Mouse (Mus musculus): ENCODE data around the gene Ankrd36. TPM values are rescaled to one million over a fixed set of nuclear protein-coding genes. Genes with fewer than 3 reads are reported as not detected.
"Not testable (repeated sequence)": the region's sequence is repeated elsewhere in the genome, so short reads cannot be mapped to it uniquely, and the experiment has no call there.

The Ankrd36 gene
- total RNA-seq, 2 experiments from 2014 or later, result not detected

DNA sequence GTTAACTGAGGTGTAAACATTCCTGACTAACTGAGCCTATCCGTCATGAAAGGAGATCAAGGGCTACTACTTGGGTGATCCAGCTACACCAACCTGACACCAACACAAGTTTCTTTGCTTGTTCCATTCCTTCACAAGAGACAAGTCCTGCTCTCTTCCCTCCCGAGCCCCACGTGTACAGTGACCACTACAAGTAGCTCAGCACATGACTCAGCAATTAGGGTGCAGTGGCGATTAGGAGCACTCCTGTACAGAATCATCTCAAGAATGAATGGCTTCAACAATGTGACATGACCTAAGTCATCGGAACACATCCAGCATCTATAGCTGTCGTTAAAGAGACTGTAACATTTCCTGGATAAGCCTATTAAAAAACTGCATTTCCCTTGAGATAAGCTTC lies 38.8 kb upstream of the Ankrd36 start:
- DNase-seq (ENCODE audit: extremely low spot score in 1 of 2, low spot score in 2 of 2), result no peak
- H3K4me3 ChIP-seq, result no peak overlapping the region
- no peak for TF ChIP-seq CTCF (IDR thresholded peaks at IDR 0.05)
- intact Hi-C loops (cut with DNase I), result no loop called here
- H3K27ac ChIP-seq, result no peak overlapping the region

- DNase-seq (ENCODE audit: extremely low spot score in 1 of 2, low spot score in 2 of 2), result no peak
- TF ChIP-seq CTCF (IDR thresholded peaks at IDR 0.05), result no peak; the same call in 1 of the 2 replicates
- Histone ChIP-seq H3K4me3 (no peak overlapping the region), H3K27ac (no peak overlapping the region)
- intact Hi-C loops (cut with DNase I), result no loop called here
Observed at GRCm38 (mm10) chr11:5533108-5533507, 36.4 kb upstream of the Ankrd36 start.

DNA sequence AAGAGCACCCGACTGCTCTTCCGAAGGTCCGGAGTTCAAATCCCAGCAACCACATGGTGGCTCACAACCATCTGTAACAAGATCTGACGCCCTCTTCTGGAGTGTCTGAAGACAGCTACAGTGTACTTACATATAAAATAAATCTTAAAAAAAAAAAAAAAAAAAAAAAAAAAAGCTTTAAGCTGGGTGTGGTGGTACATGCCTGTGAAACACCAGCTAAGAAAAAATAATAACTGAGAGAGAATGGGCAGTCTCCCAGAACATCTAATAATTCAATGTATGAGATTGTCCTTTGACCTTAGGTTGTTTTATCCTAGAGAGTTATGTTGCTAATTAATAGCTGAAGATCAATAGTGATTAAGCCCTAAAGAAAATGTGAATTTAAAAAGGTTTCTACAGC lies 32.0 kb upstream of the Ankrd36 start:
- DNase-seq (ENCODE audit: extremely low spot score in 1 of 2, low spot score in 2 of 2); H3K4me3 ChIP-seq; H3K27ac ChIP-seq; intact Hi-C loops (cut with DNase I): not testable (repeated sequence)

GRCm38 (mm10) chr11:5540331-5540730 lies 29.2 kb upstream of the Ankrd36 start:
- TF ChIP-seq CTCF (IDR thresholded peaks at IDR 0.05), result no peak
- intact Hi-C loops (cut with DNase I), result loop anchor here (5.0 kb wide), 1 partner anchor 53 kb away; no protein-coding TSS in a partner anchor
- DNase-seq (ENCODE audit: extremely low spot score in 1 of 2, low spot score in 2 of 2), result no peak
- Histone ChIP-seq H3K27ac (no peak overlapping the region), H3K4me3 (no peak overlapping the region)

DNA sequence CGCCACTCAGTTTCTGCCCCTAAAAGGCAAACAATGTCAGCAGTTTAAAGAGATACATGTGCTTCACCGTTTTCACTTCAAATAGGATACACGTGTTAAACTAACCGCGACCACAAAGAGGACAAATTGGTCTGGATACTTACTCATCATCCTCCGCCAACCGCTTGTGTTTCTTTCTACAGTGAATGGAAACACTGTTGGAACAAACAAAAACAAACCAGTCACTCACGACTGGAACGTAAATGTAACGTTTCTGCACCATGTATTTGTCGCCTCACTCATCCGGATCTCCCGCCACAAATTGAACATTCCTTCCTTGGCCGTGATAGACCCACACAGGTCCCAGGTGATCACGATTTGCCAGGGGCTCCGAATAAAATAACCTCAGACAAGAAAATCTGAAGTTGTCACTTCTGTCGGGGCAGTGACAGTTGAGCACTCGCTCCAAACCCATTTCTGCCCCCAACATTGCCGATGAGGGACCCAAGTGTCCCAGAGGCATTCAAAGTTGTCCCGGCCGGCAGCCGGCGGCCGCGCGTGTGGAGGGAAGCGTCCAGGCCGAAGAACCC lies 28.2 kb upstream of the Ankrd36 start:
- DNase-seq (ENCODE audit: extremely low spot score in 1 of 2, low spot score in 2 of 2), result peak in 1 of 2 experiments; percentile 26
- no peak for TF ChIP-seq CTCF (IDR thresholded peaks at IDR 0.05)
- intact Hi-C loops (cut with DNase I), result loop anchor here (5.0 kb wide), 1 partner anchor 54 kb away; no protein-coding TSS in a partner anchor
- H3K27ac ChIP-seq, result peak overlapping the region; percentile 88
- peak overlapping the region; percentile 70 for H3K4me3 ChIP-seq

DNA sequence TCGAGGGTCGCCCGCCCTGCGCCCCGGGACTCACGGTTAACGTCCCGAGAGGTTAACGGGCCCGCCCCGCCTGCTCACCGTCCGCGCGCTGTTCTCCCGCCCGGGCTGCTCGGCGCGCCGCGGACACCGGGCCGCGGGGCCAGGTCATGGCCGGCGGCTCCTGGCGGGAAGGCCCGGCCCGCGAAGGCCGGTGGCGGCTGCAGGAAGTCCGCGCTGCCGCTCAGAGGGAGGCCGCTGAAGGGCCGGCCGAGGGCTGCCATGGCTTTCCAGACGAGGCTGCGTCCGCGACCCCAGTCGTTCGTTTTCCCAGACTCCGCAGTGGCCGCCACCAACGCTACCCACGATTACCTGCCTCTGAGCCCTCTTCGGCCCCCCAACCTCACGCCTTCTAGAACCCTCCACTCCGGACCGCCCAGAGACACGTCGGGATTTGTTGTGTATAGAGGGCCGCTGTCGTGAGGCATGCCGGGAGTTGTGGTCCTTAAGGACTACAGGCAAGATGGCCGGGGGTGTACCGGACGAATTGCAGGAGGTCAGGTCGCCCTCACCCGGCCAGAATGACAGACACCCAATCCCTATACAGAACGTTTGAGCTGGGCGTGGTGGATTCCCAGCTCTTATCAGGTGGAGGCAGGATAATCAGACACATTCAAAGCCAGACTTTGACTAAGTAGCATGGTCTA lies 27.5 kb upstream of the Ankrd36 start, which contains the start of gene Ccdc117:
TSS of gene Ccdc117 (minus strand) at position 389 of the 683 bp plus-strand sequence.
- H3K4me3 ChIP-seq, result peak within 1 kb of the TSS; percentile 70
- no peak; the same call in 1 of the 2 replicates for TF ChIP-seq CTCF (IDR thresholded peaks at IDR 0.05)
- intact Hi-C loops (cut with DNase I), result loop anchor here (2.0 to 5.0 kb wide), 2 partner anchors 21 to 55 kb away; partner anchors contain the start of gene Xbp1
- DNase-seq (ENCODE audit: extremely low spot score in 1 of 2, low spot score in 2 of 2), result peak; percentile 81 to 86
- peak within 1 kb of the TSS; percentile 88 for H3K27ac ChIP-seq

DNA sequence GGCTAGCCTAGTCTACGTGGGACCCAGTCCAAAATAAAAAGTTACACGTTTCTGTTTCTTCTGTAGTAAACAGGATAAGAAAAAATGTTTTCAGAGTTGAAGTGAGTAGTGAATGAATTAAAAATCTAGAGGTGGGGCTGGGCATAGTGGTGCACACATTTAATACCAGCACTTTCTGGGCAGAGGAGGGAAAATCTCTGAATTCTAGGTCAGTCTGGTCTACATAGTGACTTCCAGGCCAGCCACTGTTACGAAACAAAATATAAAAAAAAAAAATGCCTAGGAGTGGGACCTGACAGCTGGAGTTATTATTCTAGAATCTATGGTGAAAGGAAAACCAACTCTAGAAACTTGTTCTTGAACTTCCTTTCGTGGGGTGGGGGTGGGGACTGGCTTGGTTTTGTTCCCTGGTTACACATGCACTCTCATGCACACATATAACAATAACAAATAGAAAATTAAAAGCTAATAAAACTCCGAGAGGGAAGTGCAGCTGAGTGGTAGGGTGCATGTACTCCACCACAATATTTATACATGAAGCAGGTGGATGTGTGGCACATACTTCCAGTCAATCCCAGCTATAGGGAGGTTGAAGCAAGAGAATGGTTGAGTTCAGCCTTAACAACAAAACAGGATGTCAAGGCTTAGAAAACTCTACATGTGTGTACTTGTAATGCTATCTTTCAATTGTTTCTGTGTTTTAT lies 26.9 kb upstream of the Ankrd36 start:
- intact Hi-C loops (cut with DNase I), result loop anchor here (2.0 to 5.0 kb wide), 2 partner anchors 22 to 55 kb away; partner anchors contain the start of gene Xbp1
- TF ChIP-seq CTCF (IDR thresholded peaks at IDR 0.05), result no peak
- H3K27ac ChIP-seq, result no peak overlapping the region
- DNase-seq (ENCODE audit: extremely low spot score in 1 of 2, low spot score in 2 of 2), result no peak
- peak overlapping the region; percentile 70 for H3K4me3 ChIP-seq

- Histone ChIP-seq H3K4me3 (no peak overlapping the region), H3K27ac (no peak overlapping the region)
- TF ChIP-seq CTCF (IDR thresholded peaks at IDR 0.05), result no peak
- intact Hi-C loops (cut with DNase I), result loop anchor here (2.0 to 5.0 kb wide), 2 partner anchors 22 to 56 kb away; partner anchors contain the start of gene Xbp1
- DNase-seq (ENCODE audit: extremely low spot score in 1 of 2, low spot score in 2 of 2), result no peak
Observed at GRCm38 (mm10) chr11:5543281-5543680, 26.2 kb upstream of the Ankrd36 start.

DNA sequence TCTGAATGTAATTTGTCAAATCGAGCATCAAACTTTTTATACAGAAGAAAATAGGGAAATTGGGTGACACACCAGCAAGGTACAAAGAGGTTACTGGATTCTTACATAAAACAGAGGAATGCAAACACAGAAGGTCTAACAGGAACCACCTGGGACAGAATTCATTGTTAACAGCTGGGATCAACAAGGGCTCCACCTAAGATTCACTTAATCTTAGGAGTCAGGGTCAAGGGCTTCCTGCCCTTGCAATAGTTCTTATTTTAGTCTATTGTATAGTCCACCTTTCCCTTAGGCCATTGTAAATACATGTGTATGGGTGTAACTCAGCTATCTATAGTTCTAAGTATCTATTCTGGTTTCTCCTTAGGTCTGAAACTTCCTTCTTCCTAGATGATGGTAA lies 24.8 kb upstream of the Ankrd36 start:
- H3K4me3 ChIP-seq; H3K27ac ChIP-seq; DNase-seq (ENCODE audit: extremely low spot score in 1 of 2, low spot score in 2 of 2): not testable (repeated sequence)
- intact Hi-C loops (cut with DNase I), result loop anchor here (5.0 kb wide), 1 partner anchor 57 kb away; no protein-coding TSS in a partner anchor

- no peak for DNase-seq (ENCODE audit: extremely low spot score in 1 of 2, low spot score in 2 of 2)
- no peak for TF ChIP-seq CTCF (IDR thresholded peaks at IDR 0.05)
- Histone ChIP-seq H3K27ac (no peak overlapping the region), H3K4me3 (no peak overlapping the region)
- intact Hi-C loops (cut with DNase I), result no loop called here
Observed at GRCm38 (mm10) chr11:5545457-5545856, 24.0 kb upstream of the Ankrd36 start.

GRCm38 (mm10) chr11:5546693-5547092 lies 22.8 kb upstream of the Ankrd36 start:
- TF ChIP-seq CTCF (IDR thresholded peaks at IDR 0.05), result no peak
- intact Hi-C loops (cut with DNase I), result no loop called here
- DNase-seq (ENCODE audit: extremely low spot score in 1 of 2, low spot score in 2 of 2), result no peak
- H3K4me3 ChIP-seq, result no peak overlapping the region
- H3K27ac ChIP-seq, result no peak overlapping the region

DNA sequence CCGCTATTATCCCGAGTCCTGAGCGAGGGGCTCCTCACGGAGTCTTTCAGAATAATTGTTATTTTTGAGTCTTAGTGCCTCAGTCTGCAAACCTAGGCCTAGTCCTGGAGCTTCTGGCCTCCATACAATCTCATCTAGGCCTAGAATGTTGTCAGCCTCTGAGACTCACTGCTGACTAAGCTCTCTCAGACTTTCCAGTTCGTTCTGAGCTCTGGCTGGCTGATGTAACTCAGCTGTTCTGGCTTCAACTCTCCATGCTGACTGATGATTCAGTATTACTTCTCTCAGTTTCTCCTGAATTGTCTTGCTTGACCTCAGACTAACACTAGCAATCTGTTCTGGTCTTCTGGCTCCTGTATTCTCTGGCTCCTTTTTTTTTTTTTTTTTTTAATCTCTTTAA lies 18.1 kb upstream of the Ankrd36 start:
- Histone ChIP-seq H3K4me3 (no peak overlapping the region), H3K27ac (no peak overlapping the region)
- no peak for DNase-seq (ENCODE audit: extremely low spot score in 1 of 2, low spot score in 2 of 2)
- intact Hi-C loops (cut with DNase I), result no loop called here
- TF ChIP-seq CTCF (IDR thresholded peaks at IDR 0.05), result no peak
